Mouse (Mus musculus) bone marrow macrophage, adult 2 months (primary cell): ENCODE measurements around the gene Cntnap5a.

ENCODE experiments used
- CTCF ChIP-seq: IDR thresholded peaks from 2 replicates; pipeline ENCODE4 v1.5.1; 2012; ENCODE audit warnings: low read depth, mild to moderate bottlenecking, low read length, moderate library complexity
- POLR2A ChIP-seq: IDR thresholded peaks from 2 replicates; pipeline ENCODE4 v1.6.1; 2012; ENCODE audit warnings: mild to moderate bottlenecking, low read depth, low read length, borderline replicate concordance

- TF ChIP-seq POLR2A (no peak), CTCF (no peak)
Observed at GRCm38 (mm10) chr1:116616272-116616671, 931.7 kb downstream of the Cntnap5a start.
